Mouse (Mus musculus) T-helper 2 cell (primary cell): ENCODE measurements around the gene Fam183b.
"Not testable (repeated sequence)": the region's sequence is repeated elsewhere in the genome, so short reads cannot be mapped to it uniquely, and the experiment has no call there.

Experiments
- in situ Hi-C: fragments of 300-600 bp; cut with MboI, MseI; formaldehyde crosslinking; loops from one replicate; pipeline ENCODE4 v1.15.1; 2025; ENCODE audit warnings: high pct_unique_total_duplicates

The Fam183b gene

GRCm38 (mm10) chr11:58772888-58773287 lies 28.9 kb downstream of the Fam183b start, which contains the start of gene Olfr315:
Gene Olfr315, plus strand, starts transcription at chr11:58773188.
- in situ Hi-C loops = no loop called here

GRCm38 (mm10) chr11:58752434-58752833 lies 49.3 kb downstream of the Fam183b start, which contains the start of gene Olfr316:
Gene Olfr316, plus strand, starts transcription at chr11:58752734.
- in situ Hi-C loops = no loop called here

DNA sequence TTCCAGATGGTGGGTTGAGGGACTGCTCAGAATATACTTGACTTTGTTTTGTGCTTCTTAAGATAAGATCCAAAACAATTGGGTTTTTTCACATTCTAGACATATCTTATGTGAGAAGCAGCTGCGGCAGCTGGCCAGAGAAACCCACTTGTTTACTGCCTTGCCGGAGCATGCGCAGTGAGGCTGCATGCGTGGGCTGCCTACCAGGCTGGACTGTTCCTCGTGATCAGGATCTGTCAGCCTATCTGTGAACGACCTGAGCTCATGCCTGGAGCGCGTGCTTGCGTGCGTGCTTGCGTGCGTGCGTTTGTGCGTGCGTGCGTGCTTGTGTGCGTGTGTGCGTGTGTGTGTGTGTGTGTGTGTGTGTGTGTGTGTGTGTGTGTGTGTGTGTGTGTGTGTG lies 50.7 kb downstream of the Fam183b start:
- in situ Hi-C loops = not testable (repeated sequence)
